Mouse (Mus musculus) heart, postnatal 0 days (tissue): ENCODE measurements around the gene Krtap22-2. TPM values are rescaled to one million over a fixed set of nuclear protein-coding genes. Genes with fewer than 3 reads are reported as not detected.
"Not testable (repeated sequence)": the region's sequence is repeated elsewhere in the genome, so short reads cannot be mapped to it uniquely, and the experiment has no call there.

Experiments used
- ATAC-seq: fragments of 200-750 bp; cut with Nextera tagmentation; 2 replicates; pipeline ENCODE4 v1.8.0; 2017; ENCODE audit warnings: low read depth, moderate number of reproducible peaks, moderate library complexity; ENCODE audit not compliant: insufficient read depth
- DNase-seq: peaks from one replicate; pipeline ENCODE4 v3.0.0-alpha.2; 2016; ENCODE audit warnings: low spot score
- H3K27ac ChIP-seq: fragments of 300-500 bp; sonication (generic); 2 replicates; pipeline ENCODE4 v1.5.1; 2014; ENCODE audit warnings: low read depth, mild to moderate bottlenecking
- H3K27me3 ChIP-seq: fragments of 300-500 bp; sonication (generic); 2 replicates; pipeline ENCODE4 v1.6.1; 2014; ENCODE audit warnings: low read length, mixed read lengths; ENCODE audit not compliant: control insufficient read depth, insufficient read depth
- H3K36me3 ChIP-seq: fragments of 300-500 bp; sonication (generic); replicated peaks from 2 replicates; pipeline ENCODE4 v1.6.1; 2014; ENCODE audit warnings: low read length, mixed read lengths; ENCODE audit not compliant: control insufficient read depth, insufficient read depth
- H3K4me1 ChIP-seq: fragments of 300-500 bp; sonication (generic); 2 replicates; pipeline ENCODE4 v1.6.1; 2014; ENCODE audit warnings: antibody characterized with exemption; ENCODE audit not compliant: control insufficient read depth, insufficient read depth
- H3K4me2 ChIP-seq: fragments of 300-500 bp; sonication (generic); 2 replicates; pipeline ENCODE4 v1.6.1; 2014; ENCODE audit warnings: low read depth, mild to moderate bottlenecking, low read length, moderate library complexity
- H3K4me3 ChIP-seq: fragments of 300-500 bp; sonication (generic); 2 replicates; pipeline ENCODE4 v1.5.1; 2014; ENCODE audit warnings: low read depth, low read length
- H3K9ac ChIP-seq: fragments of 300-500 bp; sonication (generic); replicated peaks from 2 replicates; pipeline ENCODE4 v1.6.1; 2014; ENCODE audit warnings: low read depth, low read length, mixed read lengths
- H3K9me3 ChIP-seq: fragments of 300-500 bp; sonication (generic); replicated peaks from 2 replicates; pipeline ENCODE4 v1.6.1; 2016; ENCODE audit warnings: low read length; ENCODE audit not compliant: control insufficient read depth
- CTCF ChIP-seq: IDR thresholded peaks from 2 replicates; pipeline ENCODE4 v1.5.1; 2016; ENCODE audit warnings: antibody characterized with exemption, control low read depth, low read depth
- EP300 ChIP-seq: IDR thresholded peaks from 2 replicates; pipeline ENCODE4 v1.6.1; 2016; ENCODE audit warnings: antibody characterized with exemption, low read depth
- WGBS: fragments of 180-500 bp; shearing (Covaris S2); extraction: QIAGEN DNeasy Blood & Tissue Kit; methylation state at CpG from one replicate; pipeline ENCODE4 v1.1.7; 2014; 5-methylcytosine and 5-hydroxymethylcytosine counted together
- polyA plus RNA-seq: library from polyadenylated mRNA; unstranded; fragments of >200 nt; fragmentation: Nextera tagmentation; extraction: Ambion mirVana; gene quantifications from 2 replicates; pipeline ENCODE4 v1.2.1, GENCODE M21; 2015
- total RNA-seq: library from RNA; depleted of rRNA; stranded (reverse); fragments of >200 nt; gene quantifications from 2 replicates; pipeline ENCODE4 v1.2.3, GENCODE M21; 2014; ENCODE audit warnings: low replicate concordance; rRNA removed

Gene Krtap22-2
- total RNA-seq (not detected in 2 replicates), polyA plus RNA-seq (not detected in 2 replicates)

- no peak for ATAC-seq
- Histone ChIP-seq H3K27me3 (no peaks in the 10 kb centered on the region), H3K4me1 (no peaks in the 10 kb centered on the region), H3K36me3 (no peaks in the 10 kb centered on the region), H3K4me3 (no peak within 1 kb of the TSS), H3K4me2 (no peak within 1 kb of the TSS), H3K9me3 (no peaks in the 10 kb centered on the region), H3K27ac (no peak within 1 kb of the TSS), H3K9ac (no peak within 1 kb of the TSS)
- TF ChIP-seq CTCF (no peak), EP300 (no peak)
- 67% methylated on average over 5 of the region's 5 CpGs for WGBS
- no peak for DNase-seq
Measured at GRCm38 (mm10) chr16:89010659-89011058, at the start of gene Krtap22-2. TSS of gene Krtap22-2 (minus strand) at chr16:89010759.

GRCm38 (mm10) chr16:89047783-89048182 lies 37.2 kb upstream of the Krtap22-2 start, which contains the start of gene Krtap6-5:
TSS of gene Krtap6-5 (minus strand) at chr16:89047883.
- no peaks in the 10 kb centered on the region for H3K36me3 ChIP-seq
- no peak for TF ChIP-seq CTCF
- TF ChIP-seq EP300: no peak
- no peak for DNase-seq
- no peak within 1 kb of the TSS for H3K9ac ChIP-seq
- H3K4me3 ChIP-seq: no peak within 1 kb of the TSS
- no peaks in the 10 kb centered on the region for H3K4me1 ChIP-seq
- ATAC-seq: no peak
- H3K27ac ChIP-seq: no peak within 1 kb of the TSS
- 65% methylated on average over 3 of the region's 3 CpGs for WGBS
- no peaks in the 10 kb centered on the region for H3K9me3 ChIP-seq
- no peaks in the 10 kb centered on the region for H3K27me3 ChIP-seq
- no peak within 1 kb of the TSS for H3K4me2 ChIP-seq

- H3K4me3 ChIP-seq, ATAC-seq, H3K27me3 ChIP-seq, H3K36me3 ChIP-seq, H3K9me3 ChIP-seq, DNase-seq, H3K4me2 ChIP-seq, H3K9ac ChIP-seq, H3K4me1 ChIP-seq, H3K27ac ChIP-seq: not testable (repeated sequence)
- 73% methylated on average over 2 of the region's 4 CpGs for WGBS
Measured at GRCm38 (mm10) chr16:89041372-89041771, 30.8 kb upstream of the Krtap22-2 start, which contains the start of gene Gm10228. TSS of gene Gm10228 (minus strand) at chr16:89041472.

- H3K4me1 ChIP-seq, ATAC-seq, H3K36me3 ChIP-seq, H3K9ac ChIP-seq, DNase-seq, H3K27ac ChIP-seq, H3K4me2 ChIP-seq, H3K9me3 ChIP-seq, H3K27me3 ChIP-seq, H3K4me3 ChIP-seq: not testable (repeated sequence)
- 81% methylated on average over 3 of the region's 3 CpGs for WGBS
Measured at GRCm38 (mm10) chr16:89031399-89031798, 20.8 kb upstream of the Krtap22-2 start, which contains the start of gene Krtap6-1. TSS of gene Krtap6-1 (plus strand) at chr16:89031699.

- H3K27me3 ChIP-seq, H3K27ac ChIP-seq, H3K9ac ChIP-seq, DNase-seq, H3K36me3 ChIP-seq, ATAC-seq, H3K4me1 ChIP-seq, H3K9me3 ChIP-seq, H3K4me3 ChIP-seq, H3K4me2 ChIP-seq: not testable (repeated sequence)
- 63% methylated on average over 1 of the region's 3 CpGs for WGBS
Measured at GRCm38 (mm10) chr16:89014984-89015383, 4.4 kb upstream of the Krtap22-2 start, which contains the start of gene Gm10229. TSS of gene Gm10229 (plus strand) at chr16:89015284.

- no peaks in the 10 kb centered on the region for H3K4me1 ChIP-seq
- no peak overlapping the region for H3K9ac ChIP-seq
- no peak overlapping the region for H3K27ac ChIP-seq
- H3K9me3 ChIP-seq: no peaks in the 10 kb centered on the region
- no peaks in the 10 kb centered on the region for H3K27me3 ChIP-seq
- WGBS: 95% methylated on average over 3 of the region's 3 CpGs
- TF ChIP-seq CTCF: no peak
- TF ChIP-seq EP300: no peak
- H3K4me2 ChIP-seq: no peak overlapping the region
- DNase-seq (no peak), ATAC-seq (no peak)
- no peak overlapping the region for H3K4me3 ChIP-seq
- H3K36me3 ChIP-seq: no peaks in the 10 kb centered on the region
Measured at GRCm38 (mm10) chr16:89013973-89014372, 3.4 kb upstream of the Krtap22-2 start.
